Mouse (Mus musculus) kidney, adult 2 months (tissue): ENCODE measurements around the gene Foxn1.

ENCODE experiments used
- CTCF ChIP-seq: fragments of 200-500 bp; conservative IDR thresholded peaks from 2 replicates; pipeline ENCODE4 v1.5.1; 2011; ENCODE audit warnings: low read depth, mild to moderate bottlenecking, control low read depth, low read length, moderate library complexity, mixed read lengths; ENCODE audit not compliant: insufficient read depth, insufficient read length
- POLR2A ChIP-seq: fragments of 200-500 bp; IDR thresholded peaks from one replicate; pipeline ENCODE4 v1.6.1; 2011; ENCODE audit warnings: low read depth, low read length, control low read depth

DNA sequence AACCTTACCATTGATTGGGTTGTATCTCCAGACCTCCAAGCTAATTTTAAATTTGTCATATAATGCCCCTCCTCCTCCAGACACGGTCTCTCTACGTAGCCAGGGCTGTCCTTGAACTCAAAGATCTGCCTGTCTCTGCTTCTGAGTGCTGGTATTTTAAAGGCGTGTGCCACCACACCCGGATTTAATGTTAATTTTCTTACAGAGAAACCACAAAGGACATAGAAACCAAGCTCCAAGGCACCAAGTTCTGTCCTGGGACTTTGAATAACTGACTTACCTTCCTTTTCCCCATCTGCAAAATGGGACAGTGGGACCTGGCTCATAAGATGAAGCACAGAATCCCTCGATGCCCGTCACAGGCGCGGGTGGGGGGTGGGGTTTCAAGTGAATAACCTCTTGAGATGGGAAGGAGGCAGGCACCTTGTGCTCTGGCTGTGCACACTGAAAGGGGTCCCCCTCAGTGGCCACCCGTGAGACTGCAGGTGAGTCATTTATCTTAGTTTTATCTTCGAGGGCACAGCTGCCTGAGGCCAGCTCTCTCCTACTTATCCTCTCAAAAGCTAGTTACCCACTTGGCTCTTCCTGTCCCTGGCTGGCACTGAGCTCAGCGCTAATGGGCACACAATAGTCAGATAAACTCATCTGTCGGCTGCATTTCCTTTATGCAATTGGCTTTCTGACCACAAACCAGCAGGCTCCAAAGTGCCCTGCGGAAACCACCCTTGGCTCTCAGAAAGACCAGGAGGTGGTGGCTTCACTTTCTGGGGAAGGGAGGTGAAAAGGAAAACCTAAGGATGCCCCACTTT lies 35.0 kb upstream of the Foxn1 start:
- no peak for TF ChIP-seq CTCF
- TF ChIP-seq POLR2A, result no peak
